ENCODE assay signal across 19 mouse cellular contexts in genomic region chr1:156995180-156995951, GRCm38 (mm10). TPM values are rescaled to one million over a fixed set of nuclear protein-coding genes. Genes with fewer than 3 reads are reported as not detected.
DNase-seq lines count a peak whose midpoint lies in the region; ATAC-seq and TF ChIP-seq lines count a peak whose summit lies in the region.
"Had no signal": no experiment of that assay in that cellular context is flagged by ENCODE, and none has a peak within 500 bp of the region (broad histone marks: within the 10 kb centered on the region; RNA-seq: fewer than 3 reads in every experiment).

No protein-coding gene starts in this region.

- no peaks in the 10 kb centered on the region for H3K36me3 ChIP-seq in spleen, adult 2 months (ENCODE audit: control insufficient read depth, insufficient read depth, low read length)
- no peaks in the 10 kb centered on the region for H3K36me3 ChIP-seq in liver, embryonic 15.5 days (replicated peaks)
- no peaks in the 10 kb centered on the region for H3K36me3 ChIP-seq in hindbrain, postnatal 0 days (ENCODE audit: insufficient read depth, low read length)
- H3K36me3 ChIP-seq: heart, embryonic 13.5 days; limb, embryonic 12.5 days; midbrain, embryonic 13.5 days had no signal

- H3K4me1 ChIP-seq in spleen, adult 2 months (ENCODE audit: control insufficient read depth, insufficient read depth, insufficient read length) = peaks cover 38% of the 10 kb centered on the region
- peaks cover 7% of the 10 kb centered on the region for H3K4me1 ChIP-seq in bone marrow, adult 2 months (ENCODE audit: control insufficient read depth, insufficient read depth, low read length)
- peaks cover 56% of the 10 kb centered on the region for H3K4me1 ChIP-seq in liver, embryonic 15.5 days (replicated peaks)
- 0 out of 2 replicates have a peak, but pooled peaks cover 10% of the 10 kb centered on the region for H3K4me1 ChIP-seq in hindbrain, postnatal 0 days (ENCODE audit: insufficient read depth, low read length)

- H3K9ac ChIP-seq in liver, embryonic 15.5 days = no peak overlapping the region
- no peak overlapping the region for H3K9ac ChIP-seq in hindbrain, postnatal 0 days (replicated peaks; ENCODE audit: low read length)
- H3K9ac ChIP-seq: forebrain, embryonic 13.5 days; heart, embryonic 13.5 days; hindbrain, embryonic 14.5 days; limb, embryonic 12.5 days; midbrain, embryonic 13.5 days had no signal

- peak; percentile 34; the same call in 1 of the 2 replicates for ATAC-seq in liver, embryonic 15.5 days (ENCODE audit: insufficient read depth)
- ATAC-seq in hindbrain, postnatal 0 days = no peak
- ATAC-seq: CD4-positive, CD25-positive, alpha-beta regulatory T cell, adult 4 months; forebrain, embryonic 13.5 days; lung, postnatal 0 days; midbrain, embryonic 13.5 days had no signal

- no peak for TF ChIP-seq CTCF in spleen, adult 2 months (IDR thresholded peaks at IDR 0.05; ENCODE audit: extremely low read depth, insufficient read depth, insufficient read length, insufficient replicate concordance)
- no peak for TF ChIP-seq CTCF in bone marrow, adult 2 months (IDR thresholded peaks at IDR 0.05; ENCODE audit: control insufficient read depth, insufficient read depth, low read length)
- no peak for TF ChIP-seq CTCF in hindbrain, postnatal 0 days (IDR thresholded peaks at IDR 0.05; ENCODE audit: low read depth)

- H3K27ac ChIP-seq in spleen, adult 2 months (ENCODE audit: insufficient read depth, low read length) = peak overlapping the region; percentile 83
- H3K27ac ChIP-seq in bone marrow, adult 2 months (ENCODE audit: control insufficient read depth, insufficient read depth, low read depth, low read length, poor library complexity) = peak overlapping the region; percentile 46; the same call in 1 of the 2 replicates
- no peak overlapping the region; the same call in 1 of the 2 replicates for H3K27ac ChIP-seq in liver, embryonic 15.5 days (replicated peaks)
- H3K27ac ChIP-seq in hindbrain, postnatal 0 days = no peak overlapping the region
- H3K27ac ChIP-seq: forebrain, embryonic 13.5 days; heart, embryonic 13.5 days; hindbrain, embryonic 14.5 days; limb, embryonic 12.5 days; midbrain, embryonic 13.5 days had no signal

- no peaks in the 10 kb centered on the region for H3K9me3 ChIP-seq in liver, embryonic 15.5 days (replicated peaks)
- H3K9me3 ChIP-seq in hindbrain, postnatal 0 days (ENCODE audit: low read length) = no peaks in the 10 kb centered on the region
- H3K9me3 ChIP-seq: forebrain, embryonic 13.5 days; heart, embryonic 13.5 days; limb, embryonic 12.5 days; midbrain, embryonic 13.5 days had no signal

- DNase-seq in spleen, adult 2 months (ENCODE audit: low read depth in 1 of 2, low spot score in 2 of 2) = no peak
- no peak for DNase-seq in spleen, adult 12 weeks (ENCODE audit: low spot score)
- no peak for DNase-seq in hindbrain, postnatal 0 days (ENCODE audit: low spot score)
- DNase-seq in heart, adult 8-10 months (ENCODE audit: low spot score) = no peak
- no peak for DNase-seq in right cerebral cortex, postnatal 25 days
- no peak for DNase-seq in left cerebral cortex, adult 8-10 months (ENCODE audit: low spot score in 2 of 2)
- DNase-seq: adrenal gland, postnatal 14 days; gastrocnemius, postnatal 10 days; kidney, adult 2 months; kidney, postnatal 4 days had no signal

- no peak overlapping the region for H3K4me3 ChIP-seq in spleen, adult 2 months (ENCODE audit: extremely low read depth, insufficient read depth, insufficient read length)
- no peak overlapping the region for H3K4me3 ChIP-seq in bone marrow, adult 2 months (replicated peaks; ENCODE audit: control insufficient read depth, low read depth, low read length)
- no peak overlapping the region for H3K4me3 ChIP-seq in liver, embryonic 15.5 days (replicated peaks)
- no peak overlapping the region for H3K4me3 ChIP-seq in hindbrain, postnatal 0 days (ENCODE audit: low read length)
- H3K4me3 ChIP-seq: forebrain, embryonic 13.5 days; heart, embryonic 13.5 days; limb, embryonic 12.5 days; midbrain, embryonic 13.5 days had no signal

- H3K4me2 ChIP-seq in liver, embryonic 15.5 days = no peak overlapping the region
- no peak overlapping the region for H3K4me2 ChIP-seq in hindbrain, postnatal 0 days (ENCODE audit: low read depth, low read length)
- H3K4me2 ChIP-seq: forebrain, embryonic 13.5 days; heart, embryonic 13.5 days; hindbrain, embryonic 14.5 days; limb, embryonic 12.5 days; midbrain, embryonic 13.5 days had no signal

- H3K27me3 ChIP-seq in spleen, adult 2 months (ENCODE audit: control insufficient read depth, insufficient read depth, low read length) = no peaks in the 10 kb centered on the region
- H3K27me3 ChIP-seq in liver, embryonic 15.5 days = no peaks in the 10 kb centered on the region
- H3K27me3 ChIP-seq in hindbrain, postnatal 0 days (ENCODE audit: insufficient read depth, low read length) = no peaks in the 10 kb centered on the region
- H3K27me3 ChIP-seq: forebrain, embryonic 13.5 days; heart, embryonic 13.5 days; limb, embryonic 12.5 days; midbrain, embryonic 13.5 days had no signal

- WGBS in spleen, adult 2 months = 80% methylated on average over 7 of the region's 7 CpGs
- 78% methylated on average over 7 of the region's 7 CpGs for WGBS in bone marrow, adult 2 months
- 58% methylated on average over 7 of the region's 7 CpGs for WGBS in liver, embryonic 15.5 days (ENCODE audit: insufficient replicate concordance)
- 91% methylated on average over 7 of the region's 7 CpGs for WGBS in hindbrain, postnatal 0 days

- TF ChIP-seq POLR2A in spleen, adult 2 months (IDR thresholded peaks at IDR 0.05; ENCODE audit: low read depth, low read length) = no peak
- no peak for TF ChIP-seq POLR2A in bone marrow, adult 2 months (IDR thresholded peaks at IDR 0.05; ENCODE audit: borderline replicate concordance, control insufficient read depth, low read depth, low read length)

RNA-seq across cellular contexts. Expression of gene Ralgps2, which starts 55.9 kb away (rescaled TPM):
- polyA plus RNA-seq in spleen, adult 2 months (2012; rRNA removed) = 29.1 and 36.5 TPM in 2 replicates
- polyA plus RNA-seq in bone marrow, adult 2 months (2011; ENCODE audit: insufficient read depth, insufficient read length, low replicate concordance, missing spikeins) = 9.7 and 17.5 TPM in 2 replicates
- 12.1 and 14.7 TPM in 2 replicates for polyA plus RNA-seq in liver, embryonic 15.5 days (2015; fragmentation: Nextera tagmentation; extraction: Ambion mirVana)
- 52.8 and 53.6 TPM in 2 replicates for total RNA-seq in hindbrain, postnatal 0 days (2014; rRNA removed)
- polyA plus RNA-seq in hindbrain, postnatal 0 days (2015; fragmentation: Nextera tagmentation; extraction: Ambion mirVana) = 70.1 and 75.5 TPM in 2 replicates
- total RNA-seq in heart, adult 8-10 months (2022) = 10 to 100 TPM in 1 of 4 experiments, 1 to 10 TPM in 3; 6.4 to 11.8 (median 8.7) TPM
- total RNA-seq in left cerebral cortex, adult 8-10 months (2022) = 10 to 100 TPM; 34.9 to 50.6 (median 44.1) TPM

Comparison
In these comparisons a context has a peak if more than half of its experiments do, and no peak if none do; other contexts are left out.
1. H3K27ac ChIP-seq: peak in spleen, adult 2 months (single experiment) and bone marrow, adult 2 months (single experiment); none in liver, embryonic 15.5 days (single experiment) and hindbrain, postnatal 0 days (single experiment).